Comparison of ENCODE assay signal across 9 mouse cellular contexts in genomic region chr5:144214453-144214852, GRCm38 (mm10). TPM values are rescaled to one million over a fixed set of nuclear protein-coding genes. Genes with fewer than 3 reads are reported as not detected.
DNase-seq lines count a peak whose midpoint lies in the region; ATAC-seq and TF ChIP-seq lines count a peak whose summit lies in the region.
"Had no signal": no experiment of that assay in that cellular context is flagged by ENCODE, and none has a peak within 500 bp of the region (broad histone marks: within the 10 kb centered on the region; RNA-seq: fewer than 3 reads in every experiment).

No protein-coding gene starts in this region.

- no peak overlapping the region for H3K27ac ChIP-seq in hindbrain, embryonic 11.5 days (ENCODE audit: low read depth, low read length)
- no peak overlapping the region for H3K27ac ChIP-seq in hindbrain, embryonic 13.5 days
- no peak overlapping the region for H3K27ac ChIP-seq in embryonic fibroblast, embryonic 13.5 days (ENCODE audit: insufficient read depth, low read length)
- no peak overlapping the region for H3K27ac ChIP-seq in liver, embryonic 11.5 days (ENCODE audit: low read depth, low read length)
- H3K27ac ChIP-seq: limb, embryonic 12.5 days had no signal

- no peaks in the 10 kb centered on the region for H3K27me3 ChIP-seq in hindbrain, embryonic 11.5 days (ENCODE audit: control insufficient read depth, insufficient read depth, low read length)
- no peaks in the 10 kb centered on the region for H3K27me3 ChIP-seq in hindbrain, embryonic 13.5 days
- H3K27me3 ChIP-seq in liver, embryonic 11.5 days (replicated peaks; ENCODE audit: control insufficient read depth, insufficient read depth, low read length): no peaks in the 10 kb centered on the region
- H3K27me3 ChIP-seq: limb, embryonic 12.5 days had no signal

- H3K9ac ChIP-seq in hindbrain, embryonic 11.5 days (ENCODE audit: low read depth, low read length): no peak overlapping the region
- H3K9ac ChIP-seq in hindbrain, embryonic 13.5 days: no peak overlapping the region
- H3K9ac ChIP-seq in liver, embryonic 11.5 days (ENCODE audit: low read depth, low read length): no peak overlapping the region
- H3K9ac ChIP-seq: limb, embryonic 12.5 days had no signal

- ATAC-seq in hindbrain, embryonic 11.5 days (ENCODE audit: low FRiP score): no peak
- ATAC-seq in hindbrain, embryonic 13.5 days (ENCODE audit: low FRiP score): no peak
- 0 out of 2 replicates have a peak, but pooled peaks have one; percentile 44 for ATAC-seq in liver, embryonic 11.5 days (replicated peaks; ENCODE audit: low FRiP score)

- H3K36me3 ChIP-seq in hindbrain, embryonic 11.5 days (ENCODE audit: control insufficient read depth, insufficient read depth, low read length): no peaks in the 10 kb centered on the region
- H3K36me3 ChIP-seq in hindbrain, embryonic 13.5 days: peaks cover 80% of the 10 kb centered on the region
- H3K36me3 ChIP-seq in liver, embryonic 11.5 days (ENCODE audit: control insufficient read depth, insufficient read depth, low read length): peaks cover 7% of the 10 kb centered on the region; the same call in 1 of the 2 replicates

- no peak overlapping the region for H3K4me2 ChIP-seq in hindbrain, embryonic 11.5 days (replicated peaks; ENCODE audit: low read depth, low read length)
- H3K4me2 ChIP-seq in hindbrain, embryonic 13.5 days: no peak overlapping the region
- H3K4me2 ChIP-seq in liver, embryonic 11.5 days: no peak overlapping the region
- H3K4me2 ChIP-seq: limb, embryonic 12.5 days had no signal

- no peaks in the 10 kb centered on the region for H3K9me3 ChIP-seq in hindbrain, embryonic 11.5 days (ENCODE audit: control insufficient read depth, low read length)
- H3K9me3 ChIP-seq in hindbrain, embryonic 13.5 days: no peaks in the 10 kb centered on the region
- H3K9me3 ChIP-seq in liver, embryonic 11.5 days (ENCODE audit: control insufficient read depth, low read length): no peaks in the 10 kb centered on the region
- H3K9me3 ChIP-seq: limb, embryonic 12.5 days had no signal

- DNase-seq in hindbrain, embryonic 11.5 days (ENCODE audit: low spot score): peak; percentile 81
- DNase-seq in CD4-positive helper T cell, adult 2 months (ENCODE audit: low read depth, low spot score): peak; percentile 51
- peak; percentile 64 for DNase-seq in adrenal gland, adult 2 months
- DNase-seq in liver, embryonic 11.5 days (ENCODE audit: low spot score): no peak
- peak; percentile 81 for DNase-seq in retina, embryonic 14.5 days (ENCODE audit: low spot score)
- DNase-seq in frontal cortex, postnatal 36 days (ENCODE audit: low spot score in 2 of 2): no peak

- TF ChIP-seq POLR2A in embryonic fibroblast, embryonic 13.5 days (IDR thresholded peaks at IDR 0.05; ENCODE audit: low read depth, low read length): no peak

- no peaks in the 10 kb centered on the region for H3K4me1 ChIP-seq in hindbrain, embryonic 11.5 days (replicated peaks; ENCODE audit: control insufficient read depth, insufficient read depth, low read length)
- H3K4me1 ChIP-seq in hindbrain, embryonic 13.5 days (replicated peaks): peaks cover 6% of the 10 kb centered on the region
- H3K4me1 ChIP-seq in embryonic fibroblast, embryonic 13.5 days (ENCODE audit: control insufficient read depth, insufficient read depth, low read length): no peaks in the 10 kb centered on the region
- H3K4me1 ChIP-seq in liver, embryonic 11.5 days (replicated peaks; ENCODE audit: control insufficient read depth, insufficient read depth, low read length): no peaks in the 10 kb centered on the region
- H3K4me1 ChIP-seq: limb, embryonic 12.5 days had no signal

- 29% methylated on average over 7 of the region's 7 CpGs for WGBS in hindbrain, embryonic 11.5 days
- 32% methylated on average over 7 of the region's 7 CpGs for WGBS in hindbrain, embryonic 13.5 days
- 29% methylated on average over 7 of the region's 7 CpGs for WGBS in liver, embryonic 11.5 days

- no peak overlapping the region for H3K4me3 ChIP-seq in hindbrain, embryonic 11.5 days (ENCODE audit: low read depth, low read length)
- H3K4me3 ChIP-seq in hindbrain, embryonic 13.5 days: no peak overlapping the region
- no peak overlapping the region for H3K4me3 ChIP-seq in embryonic fibroblast, embryonic 13.5 days (ENCODE audit: insufficient read depth, low read length)
- no peak overlapping the region for H3K4me3 ChIP-seq in liver, embryonic 11.5 days (ENCODE audit: low read depth, low read length)
- H3K4me3 ChIP-seq: limb, embryonic 12.5 days had no signal

- peak; percentile 93 for TF ChIP-seq CTCF in embryonic fibroblast, embryonic 13.5 days (IDR thresholded peaks at IDR 0.05; ENCODE audit: borderline replicate concordance, insufficient read depth, low read length)

RNA-seq across cellular contexts. Expression of gene Tecpr1, which starts 9.0 kb away (rescaled TPM):
- 13.3 and 16.6 TPM in 2 replicates for polyA plus RNA-seq in hindbrain, embryonic 11.5 days (2014; fragmentation: Nextera tagmentation; extraction: Ambion mirVana)
- 41.5 and 42.1 TPM in 2 replicates for polyA plus RNA-seq in hindbrain, embryonic 13.5 days (2015; fragmentation: Nextera tagmentation; extraction: Ambion mirVana)
- 100 to 1,000 TPM in 1 of 2 experiments, 10 to 100 TPM in 1; 77.8 to 125 TPM for total RNA-seq in adrenal gland, adult 2 months (2021)
- 130 and 135 TPM in 2 replicates for polyA plus RNA-seq in adrenal gland, adult 2 months (2012; rRNA removed)
- 15.1 and 15.7 TPM in 2 replicates for polyA plus RNA-seq in embryonic fibroblast, embryonic 13.5 days (2011; ENCODE audit: insufficient read length, low read depth, missing spikeins)
- polyA plus RNA-seq in liver, embryonic 11.5 days (2014; fragmentation: Nextera tagmentation; extraction: Ambion mirVana): 7.5 and 8.9 TPM in 2 replicates

RNA-seq across cellular contexts. Expression of gene Bhlha15, which starts 24.4 kb away (rescaled TPM):
- polyA plus RNA-seq in hindbrain, embryonic 11.5 days (2014; fragmentation: Nextera tagmentation; extraction: Ambion mirVana): 0.04 and 0.15 TPM in 2 replicates
- polyA plus RNA-seq in hindbrain, embryonic 13.5 days (2015; fragmentation: Nextera tagmentation; extraction: Ambion mirVana): 0.14 and 0.17 TPM in 2 replicates
- total RNA-seq in adrenal gland, adult 2 months (2021): 1 to 10 TPM in 1 of 2 experiments, under 1 TPM in 1; 0.49 to 1.0 TPM
- 0.69 and 0.88 TPM in 2 replicates for polyA plus RNA-seq in adrenal gland, adult 2 months (2012; rRNA removed)
- polyA plus RNA-seq in embryonic fibroblast, embryonic 13.5 days (2011; ENCODE audit: insufficient read length, low read depth, missing spikeins): not detected in 2 replicates
- 1.3 and 1.6 TPM in 2 replicates for polyA plus RNA-seq in liver, embryonic 11.5 days (2014; fragmentation: Nextera tagmentation; extraction: Ambion mirVana)

RNA-seq across cellular contexts. Expression of gene Bri3, which starts 29.8 kb away (rescaled TPM):
- 125 and 126 TPM in 2 replicates for polyA plus RNA-seq in hindbrain, embryonic 11.5 days (2014; fragmentation: Nextera tagmentation; extraction: Ambion mirVana)
- 116 and 125 TPM in 2 replicates for polyA plus RNA-seq in hindbrain, embryonic 13.5 days (2015; fragmentation: Nextera tagmentation; extraction: Ambion mirVana)
- total RNA-seq in adrenal gland, adult 2 months (2021): 100 to 1,000 TPM; 127 TPM
- polyA plus RNA-seq in adrenal gland, adult 2 months (2012; rRNA removed): 248 and 377 TPM in 2 replicates
- 90.6 and 104 TPM in 2 replicates for polyA plus RNA-seq in embryonic fibroblast, embryonic 13.5 days (2011; ENCODE audit: insufficient read length, low read depth, missing spikeins)
- polyA plus RNA-seq in liver, embryonic 11.5 days (2014; fragmentation: Nextera tagmentation; extraction: Ambion mirVana): 59.2 and 61.0 TPM in 2 replicates

Comparison
In these comparisons a context has a peak if more than half of its experiments do, and no peak if none do; other contexts are left out.
1. DNase-seq: peak in hindbrain, embryonic 11.5 days (single experiment), CD4-positive helper T cell, adult 2 months (single experiment), adrenal gland, adult 2 months (single experiment) and retina, embryonic 14.5 days (single experiment); none in liver, embryonic 11.5 days (single experiment) and frontal cortex, postnatal 36 days (0 of 2).